Mouse (Mus musculus) layer of hippocampus, postnatal 25 days (tissue): ENCODE results near the gene Nkx2-2. TPM values are rescaled to one million over a fixed set of nuclear protein-coding genes. Genes with fewer than 3 reads are reported as not detected.

Source experiments
- DNase-seq, 2 experiments: peaks; one replicate each; pipeline ENCODE4 v3.0.0; 2022; ENCODE audit warnings: mixed read lengths in 2 of 2, low spot score in 1 of 2; ENCODE audit errors: extremely low spot score in 1 of 2
- total RNA-seq, 2 experiments: library from RNA; stranded (reverse); gene quantifications; 2 replicates each; pipeline ENCODE4 v1.2.3; 2021

Gene Nkx2-2
- total RNA-seq = 1 to 10 TPM; 8.9 to 9.5 TPM

DNA sequence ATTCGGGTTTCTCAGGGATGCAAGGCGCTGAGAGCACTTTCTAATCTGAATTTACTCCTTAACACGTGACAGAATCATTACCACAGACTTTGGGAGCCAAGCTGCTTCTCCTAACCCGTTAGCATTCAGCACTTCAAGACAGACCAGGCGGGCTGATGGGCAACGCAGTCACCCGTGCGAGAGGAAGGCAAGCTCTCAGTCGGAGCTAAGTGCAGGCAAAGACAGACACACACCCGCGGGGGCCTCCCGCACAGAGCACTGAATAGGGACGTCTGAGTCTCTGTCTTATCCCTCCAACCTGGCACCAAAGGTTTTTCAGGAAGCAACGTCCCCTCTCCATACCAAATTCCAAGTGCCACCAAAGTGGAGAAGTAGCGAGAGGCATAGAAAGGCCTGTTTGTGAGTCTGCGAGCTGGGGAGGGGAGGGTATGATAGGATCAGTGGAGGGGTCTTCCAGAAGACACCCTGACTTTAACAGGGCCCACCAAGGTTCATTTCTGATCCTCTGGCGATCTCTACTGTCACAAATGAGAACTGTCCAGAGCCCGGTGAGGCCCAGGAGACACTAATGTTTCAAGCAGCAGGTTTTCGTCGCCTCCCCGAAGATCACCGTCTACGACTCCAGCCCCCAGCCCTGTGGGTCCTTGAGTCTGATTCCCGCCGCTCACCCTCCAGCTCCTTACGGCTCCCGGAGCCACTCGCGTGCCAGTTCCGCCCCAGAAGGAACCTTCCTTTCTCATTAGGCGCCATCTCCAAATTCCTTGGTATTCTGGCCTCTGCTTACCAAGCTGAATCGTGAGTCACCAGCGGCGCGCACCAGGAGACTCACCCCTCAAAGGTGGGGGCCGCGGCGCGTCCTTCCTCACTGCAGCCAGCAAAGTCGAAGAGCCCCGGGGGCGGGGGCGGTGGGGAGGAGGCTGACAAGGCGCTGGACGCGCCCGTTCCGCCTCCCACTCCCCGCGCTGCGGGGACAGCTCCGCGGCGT is at the start of gene Nkx2-2:
Gene Nkx2-2, minus strand, starts transcription at position 973 of the 985 bp plus-strand sequence.
- no peak for DNase-seq

DNA sequence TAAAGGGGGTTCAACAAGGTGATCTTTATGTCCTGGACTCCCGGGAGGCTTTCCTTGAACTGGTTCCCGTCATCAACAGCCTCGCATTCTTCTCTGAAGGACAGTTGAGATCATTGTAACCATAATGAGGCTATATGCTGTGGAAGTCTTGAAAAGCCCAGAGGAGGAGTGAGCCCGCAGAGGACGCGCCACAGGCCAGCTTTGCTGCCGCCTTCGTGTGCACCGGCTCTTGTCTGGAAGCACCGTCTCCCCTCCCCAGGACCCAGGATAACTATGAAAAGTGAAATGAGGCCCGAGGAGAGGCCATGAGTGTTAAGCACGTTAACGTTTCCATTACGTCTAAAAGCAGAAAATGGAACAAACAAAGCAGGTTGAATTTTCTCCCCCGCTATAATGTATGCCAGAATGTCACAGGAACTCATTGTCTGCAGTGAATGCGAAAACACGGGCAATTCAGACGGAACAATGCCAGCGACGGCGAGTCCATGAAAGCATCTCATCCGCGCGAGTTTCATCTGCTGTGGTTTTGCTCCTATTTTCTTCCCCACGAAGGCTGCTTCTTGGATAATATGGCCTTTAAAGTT is 41.8 kb upstream of the Nkx2-2 start:
- DNase-seq = no peak

DNA sequence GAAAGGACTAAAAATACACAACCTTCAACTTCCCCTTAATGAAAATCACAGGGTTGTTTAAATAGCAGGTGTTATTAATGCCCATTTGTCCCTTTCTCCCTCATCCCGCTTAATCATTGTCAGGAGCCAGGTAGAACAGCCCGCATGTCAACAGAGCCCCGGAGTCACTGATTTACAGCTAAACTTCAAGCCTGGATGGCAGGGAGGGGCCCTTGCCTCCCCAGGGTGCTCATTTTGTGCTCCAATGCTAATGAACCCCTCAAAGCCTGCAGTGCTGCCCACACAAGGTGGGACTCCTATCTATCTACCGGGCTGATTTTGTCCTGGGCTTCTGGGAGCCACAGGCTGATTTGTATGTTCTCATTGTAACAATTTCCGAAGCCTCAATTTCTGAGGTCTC is 37.1 kb upstream of the Nkx2-2 start:
- no peak for DNase-seq

DNA sequence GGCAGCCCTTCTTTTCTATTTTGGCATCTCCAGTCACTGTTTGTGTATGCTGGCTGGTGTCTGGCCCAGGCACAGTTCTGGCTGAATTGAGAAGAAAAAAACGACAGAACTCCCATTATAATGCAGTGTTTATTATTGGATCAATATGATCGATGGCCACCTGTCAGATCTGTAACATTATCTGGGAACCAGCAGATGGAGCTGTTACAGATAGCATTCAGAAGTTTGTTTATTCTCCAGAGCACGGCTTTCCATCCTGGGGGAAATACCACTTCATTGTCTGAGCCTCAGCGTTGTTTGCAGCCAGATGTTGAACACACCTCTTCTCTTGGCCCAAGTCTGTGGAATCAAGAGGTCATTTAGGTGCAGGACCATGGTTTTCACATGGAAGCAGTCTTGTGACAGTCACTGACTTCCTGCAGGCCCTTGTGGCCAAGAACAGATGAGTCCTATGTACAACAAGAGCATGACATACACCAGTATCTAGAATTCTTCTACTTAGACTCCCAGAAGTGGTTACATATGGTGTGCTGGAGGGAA is 11.1 kb upstream of the Nkx2-2 start:
- DNase-seq = no peak

DNA sequence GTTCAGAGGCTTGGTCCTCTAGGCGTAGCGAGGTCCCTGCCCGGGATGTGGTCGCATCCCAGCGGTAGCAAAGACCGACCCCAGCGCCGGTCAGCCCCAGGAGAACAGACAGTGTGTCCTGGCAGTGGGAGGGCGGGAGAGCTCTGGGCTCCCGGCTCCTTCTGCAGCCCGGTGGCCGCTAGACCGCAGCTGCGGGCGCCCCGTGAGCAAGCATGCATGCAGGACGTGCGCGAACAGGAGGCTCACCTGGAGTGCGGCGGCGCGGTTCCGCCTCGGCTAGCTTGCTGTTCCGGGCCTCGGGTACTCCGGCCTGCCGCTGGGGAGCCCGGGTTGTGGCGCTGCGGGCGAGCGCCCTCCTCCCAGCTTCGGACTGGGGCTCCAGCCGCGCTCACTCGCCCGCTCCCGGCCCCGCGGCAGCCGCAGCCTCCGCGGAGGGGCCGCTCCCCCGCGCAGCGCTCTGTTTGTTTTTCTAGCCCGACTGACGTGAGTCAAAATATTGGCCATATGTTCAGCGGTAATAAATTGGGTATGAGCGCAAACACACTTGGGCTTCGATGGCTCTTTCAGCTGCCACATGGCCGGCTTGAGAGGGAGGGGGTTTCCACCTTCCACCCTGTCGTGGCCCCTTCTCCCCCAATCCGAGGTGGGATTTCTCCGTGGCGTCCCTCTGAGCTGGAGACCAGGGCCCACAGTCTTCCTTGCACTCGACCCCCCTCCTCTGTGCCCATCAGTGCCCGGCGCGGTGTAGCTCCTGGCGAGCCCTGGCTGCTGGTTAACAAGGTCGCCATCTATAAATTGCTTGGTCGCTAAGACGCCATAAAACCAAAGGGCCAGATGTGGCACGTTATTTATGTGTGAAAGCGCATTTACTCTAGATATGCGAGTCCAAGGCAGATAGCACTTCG is 920 bp upstream of the Nkx2-2 start:
- DNase-seq = no peak

DNA sequence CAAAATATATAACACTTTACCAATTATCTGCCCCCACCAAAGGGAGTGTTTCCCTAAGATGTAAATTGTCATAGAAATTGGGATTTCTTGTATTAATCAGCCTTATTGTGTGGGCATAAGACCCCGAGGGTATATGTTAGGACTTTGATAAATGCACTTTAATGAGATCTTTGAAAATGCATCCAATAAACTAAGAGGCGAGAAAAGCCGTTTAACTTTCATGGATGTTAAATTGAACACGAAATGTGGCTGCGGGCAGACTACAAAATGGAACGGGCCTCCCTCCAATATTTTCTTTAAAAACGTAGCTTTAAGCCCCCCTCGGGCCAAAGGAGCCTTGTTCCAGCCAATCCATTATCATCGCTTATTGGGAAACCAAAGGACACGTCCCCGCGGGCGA is 1.3 kb downstream of the Nkx2-2 start:
- no peak for DNase-seq

DNA sequence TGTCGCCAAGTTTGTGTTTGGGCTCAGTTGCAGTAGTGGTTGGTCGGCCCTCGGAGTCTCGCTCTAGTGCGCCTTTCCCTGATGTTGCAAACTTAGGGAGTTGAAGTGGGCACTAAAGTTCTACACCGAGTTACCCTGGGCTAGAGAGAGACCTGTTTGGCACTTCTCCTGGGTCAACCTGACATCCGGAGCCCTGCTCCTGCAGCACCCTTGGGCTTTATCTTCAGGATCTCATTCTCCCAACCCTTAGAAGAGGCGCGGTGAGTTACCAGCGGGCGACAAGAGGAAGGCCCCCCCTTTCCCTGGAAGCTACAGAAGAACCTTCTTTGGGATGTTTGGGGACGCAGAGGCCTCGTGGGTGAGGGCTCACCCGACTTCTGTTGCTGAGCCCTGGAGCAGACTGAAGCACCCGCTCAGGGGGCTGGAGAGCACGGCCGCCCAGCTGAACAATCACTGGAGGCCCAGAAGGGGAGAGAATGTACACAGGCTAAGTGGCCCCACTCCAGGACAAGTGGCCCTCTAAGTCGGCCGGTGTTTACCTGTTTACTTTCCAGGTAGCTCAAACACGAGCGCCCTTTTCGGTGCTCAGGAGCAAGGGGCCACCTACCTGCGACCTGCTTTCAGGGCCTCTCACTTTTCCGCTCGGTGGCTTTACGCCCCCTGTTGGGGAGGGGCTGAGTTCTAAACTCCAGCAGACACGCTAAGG is 3.6 kb downstream of the Nkx2-2 start:
- no peak for DNase-seq

DNA sequence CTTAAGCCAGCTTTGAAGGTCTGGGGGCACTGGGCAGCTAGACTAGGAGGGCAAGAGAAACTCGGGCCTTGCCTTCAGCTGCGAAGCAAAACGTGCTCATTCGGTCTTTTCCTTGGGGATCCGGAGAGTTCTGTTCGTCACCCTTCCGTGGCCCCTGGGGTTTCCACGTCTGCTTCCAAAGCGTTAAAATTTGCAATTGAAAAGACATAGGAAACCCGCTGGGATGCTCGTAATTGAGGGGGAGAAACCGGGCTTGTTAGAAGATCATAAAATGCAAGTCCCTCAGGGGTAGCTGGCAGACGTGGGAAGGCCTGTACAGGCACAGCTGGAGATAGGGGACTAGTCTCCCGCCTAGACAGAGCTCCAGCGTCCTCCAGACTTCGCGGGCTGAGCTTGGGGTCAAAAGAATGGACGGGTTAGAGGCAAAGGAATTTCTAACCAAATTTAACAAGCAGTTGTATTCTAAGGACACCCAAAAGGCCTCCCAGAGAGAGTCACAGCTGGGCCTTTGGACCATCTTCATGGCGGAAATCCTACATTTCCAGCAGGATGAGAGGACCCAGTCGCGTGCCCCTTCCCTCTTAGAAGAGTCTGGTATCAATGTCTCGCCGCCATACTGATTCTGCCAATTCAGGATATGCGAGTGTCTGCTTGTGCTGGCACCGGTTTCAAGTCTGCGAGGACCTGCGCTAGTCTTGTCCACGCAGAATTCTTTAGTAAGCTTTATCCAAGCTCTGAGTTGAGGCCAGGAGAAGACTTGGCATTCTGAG is 4.3 kb downstream of the Nkx2-2 start:
- no peak for DNase-seq

DNA sequence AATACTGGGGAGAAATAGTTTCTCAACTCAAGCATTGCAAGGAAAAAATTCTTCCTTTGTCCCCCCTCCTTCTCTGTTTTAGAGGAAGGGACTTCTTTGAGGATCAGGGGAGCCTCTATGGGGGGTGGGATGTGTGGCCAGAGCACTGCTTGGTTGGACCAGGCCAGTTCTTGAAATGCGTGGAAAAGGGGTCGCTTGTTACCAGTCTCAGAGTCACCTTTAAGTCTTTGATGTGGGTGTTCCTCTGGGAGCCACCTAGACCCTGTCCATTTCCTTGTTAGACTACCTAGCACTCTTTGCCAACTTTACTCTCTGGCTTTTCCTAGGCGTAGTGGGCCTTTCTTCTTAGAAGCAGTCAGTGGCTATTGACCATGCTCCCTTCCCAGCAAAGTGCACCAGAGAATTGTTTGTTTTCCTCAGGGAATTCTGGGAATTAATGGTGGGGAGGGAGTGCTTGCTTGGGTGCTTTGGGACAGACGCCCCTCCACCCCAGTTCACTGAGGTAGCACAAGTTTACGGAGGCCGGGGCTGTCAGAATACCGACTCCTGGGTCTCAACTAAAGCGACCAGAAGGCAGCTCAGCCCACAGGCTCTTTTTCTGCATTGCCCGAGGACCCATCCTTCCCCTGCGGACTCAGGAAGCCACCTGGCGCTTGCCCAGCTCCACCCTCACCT is 5.0 kb downstream of the Nkx2-2 start:
- DNase-seq = no peak

DNA sequence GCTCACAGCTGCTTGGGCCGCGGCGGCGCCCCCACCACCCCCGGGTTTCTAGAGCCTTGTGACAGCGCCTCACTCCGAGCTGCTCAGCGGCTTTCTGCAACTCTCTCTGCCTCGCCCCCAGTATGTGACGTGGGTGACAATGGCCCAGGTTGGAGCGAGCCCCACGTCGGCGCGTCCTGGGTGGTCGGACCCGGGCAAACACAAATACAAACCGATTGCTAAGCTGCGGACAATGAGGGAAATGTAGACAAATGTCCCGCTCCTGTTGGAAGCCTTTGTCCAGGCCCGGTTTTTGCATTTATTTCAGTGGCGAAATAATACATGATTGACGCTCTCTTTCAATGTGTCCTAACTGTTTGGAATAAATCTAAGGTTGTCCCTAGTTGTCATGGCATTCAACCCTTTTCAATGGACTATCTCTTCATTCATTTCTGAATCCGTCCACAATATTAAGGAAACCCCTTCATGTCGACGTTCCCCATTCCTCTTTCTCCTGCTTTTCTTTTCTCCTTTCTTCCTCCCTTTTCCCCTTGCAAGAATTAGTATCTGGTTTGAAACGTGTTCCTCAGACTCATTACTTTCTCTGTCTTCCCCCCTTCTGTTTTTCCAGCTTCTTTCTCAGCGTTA is 5.9 kb downstream of the Nkx2-2 start:
- DNase-seq = no peak

DNA sequence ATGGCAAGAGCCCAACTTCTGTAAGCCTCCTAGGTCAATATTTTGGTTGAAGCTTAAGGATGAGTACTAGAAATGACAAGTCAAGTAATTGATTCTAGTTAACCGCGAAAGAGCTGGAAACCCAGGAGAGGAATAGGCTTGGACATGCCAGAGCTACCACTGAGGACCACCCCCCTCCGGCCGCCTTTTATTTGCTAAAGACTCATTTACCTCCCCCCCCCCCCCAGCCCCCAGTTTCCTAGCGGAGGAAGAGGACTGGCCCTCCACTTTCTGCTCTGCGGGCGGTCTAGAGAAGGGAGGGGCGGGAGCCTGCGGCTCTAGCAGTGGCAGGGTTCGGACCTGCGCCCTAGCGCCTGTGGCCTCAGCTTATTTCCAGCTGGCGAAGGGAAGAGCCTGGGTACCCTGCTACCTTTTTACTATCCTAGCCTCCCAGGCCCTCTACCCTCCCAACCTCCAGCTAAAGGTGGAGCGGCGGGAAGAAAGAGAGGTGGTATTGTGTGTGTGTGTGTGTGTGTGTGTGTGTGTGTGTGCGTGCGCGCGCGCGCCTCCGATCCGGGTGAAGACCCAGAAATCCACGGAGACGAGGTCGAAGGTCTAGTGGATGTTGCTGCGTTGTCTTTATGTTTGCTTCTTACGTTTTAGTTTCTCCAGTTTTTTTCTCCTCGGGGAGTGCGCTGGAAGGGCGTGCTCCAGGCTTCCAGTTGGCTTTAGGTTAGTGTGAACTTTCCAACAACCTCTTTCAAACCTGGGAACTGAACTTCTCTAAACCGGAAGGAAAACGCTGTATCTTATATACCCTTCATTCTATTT is 6.8 kb downstream of the Nkx2-2 start:
- no peak for DNase-seq

DNA sequence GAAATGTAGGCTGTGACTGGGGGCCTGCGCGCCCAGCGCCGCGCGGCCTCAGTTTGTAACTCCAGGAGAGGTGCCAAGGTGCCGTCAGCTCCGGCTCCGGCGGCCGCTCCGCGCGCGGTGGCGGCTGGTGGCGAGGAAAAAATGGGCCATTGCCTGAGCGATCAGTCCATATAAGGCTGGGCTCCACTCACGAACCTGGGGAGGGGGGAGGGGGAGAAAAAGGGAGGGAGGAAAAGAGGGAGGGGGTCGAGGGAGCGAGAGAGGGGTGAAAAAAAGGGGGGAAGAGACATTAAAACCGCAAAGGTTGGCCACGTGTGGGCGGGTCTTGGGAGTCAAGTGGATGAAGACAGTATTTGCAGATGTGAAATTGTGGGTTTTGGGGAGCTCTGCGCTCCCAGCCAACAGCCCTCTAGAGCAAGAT is 7.8 kb downstream of the Nkx2-2 start:
- no peak for DNase-seq

DNA sequence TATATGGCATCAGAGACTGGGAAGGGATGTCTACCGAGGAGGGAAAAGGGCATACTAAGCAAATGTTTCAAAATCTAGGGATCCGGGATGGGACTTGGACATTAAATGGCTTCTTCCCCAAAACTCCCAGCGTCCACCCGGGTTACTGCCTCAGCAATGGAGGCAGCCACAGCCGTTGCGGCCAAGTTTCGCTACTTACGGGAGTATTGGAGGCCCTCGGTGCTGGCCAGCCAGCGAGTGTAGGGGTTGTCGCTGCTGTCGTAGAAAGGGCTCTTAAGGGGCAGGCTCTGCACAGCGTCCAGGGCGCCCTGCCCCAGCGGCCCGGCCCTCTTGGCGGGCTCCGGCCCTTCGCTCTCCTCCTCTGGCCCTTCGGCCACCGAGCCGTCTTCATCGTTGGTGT is 8.5 kb downstream of the Nkx2-2 start:
- no peak for DNase-seq

DNA sequence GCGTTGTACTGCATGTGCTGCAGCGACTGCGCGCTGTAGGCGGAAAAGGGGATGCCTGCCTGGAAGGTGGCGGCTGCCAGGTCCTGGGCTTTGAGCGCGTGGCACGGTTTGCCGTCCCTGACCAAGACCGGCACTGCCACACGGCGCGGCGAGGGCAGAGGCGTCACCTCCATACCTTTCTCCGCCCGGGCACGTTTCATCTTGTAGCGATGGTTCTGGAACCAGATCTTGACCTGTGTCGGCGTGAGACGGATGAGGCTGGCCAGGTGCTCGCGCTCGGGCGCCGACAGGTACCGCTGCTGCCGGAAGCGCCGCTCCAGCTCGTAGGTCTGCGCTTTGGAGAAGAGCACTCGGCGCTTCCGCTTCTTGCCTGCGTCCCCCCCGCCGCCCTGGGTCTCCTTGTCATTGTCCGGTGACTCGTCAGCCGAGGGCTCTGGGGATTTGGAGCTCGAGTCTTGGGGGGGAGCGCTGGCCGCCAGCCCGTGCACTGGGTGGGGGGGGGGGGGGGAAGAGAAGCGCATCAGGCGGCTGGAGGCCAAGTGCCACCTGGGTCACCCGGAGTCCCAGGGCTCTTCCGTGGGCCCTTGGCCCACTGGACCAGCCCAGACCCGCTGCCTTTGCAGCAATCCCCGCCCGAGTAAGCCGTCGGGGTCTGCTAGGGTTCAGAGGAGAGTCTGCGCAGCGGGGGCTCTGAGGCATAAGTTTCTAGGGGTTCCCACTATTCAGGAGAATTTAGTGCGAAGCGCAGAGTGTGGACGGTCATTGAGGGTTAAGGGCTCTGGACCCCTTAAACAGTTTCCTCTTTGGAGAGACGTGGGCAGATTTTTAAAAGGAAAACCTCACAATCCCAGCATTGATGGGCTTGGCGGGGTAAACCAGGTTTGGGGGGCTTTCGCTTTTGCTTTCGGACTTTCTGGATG is 9.7 kb downstream of the Nkx2-2 start:
- no peak for DNase-seq

DNA sequence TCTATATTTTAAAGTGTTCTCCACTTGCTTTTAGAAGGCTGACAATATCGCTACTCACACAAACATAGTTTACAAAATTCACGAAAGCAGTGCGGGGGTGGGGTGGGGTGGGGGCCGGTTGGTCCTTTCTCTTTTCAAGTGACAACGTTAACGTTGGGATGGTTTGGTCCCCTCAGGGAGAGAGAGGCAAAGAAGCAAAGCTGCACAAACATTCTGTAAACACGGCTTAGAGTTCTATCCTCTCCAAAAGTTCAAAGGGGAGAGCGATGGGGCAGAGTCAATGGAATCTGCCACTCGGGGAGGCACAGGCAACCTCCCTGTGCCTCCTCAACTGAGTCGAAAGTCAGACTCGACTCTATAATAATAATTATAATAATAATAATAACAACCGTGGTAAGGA is 10.5 kb downstream of the Nkx2-2 start:
- no peak for DNase-seq

DNA sequence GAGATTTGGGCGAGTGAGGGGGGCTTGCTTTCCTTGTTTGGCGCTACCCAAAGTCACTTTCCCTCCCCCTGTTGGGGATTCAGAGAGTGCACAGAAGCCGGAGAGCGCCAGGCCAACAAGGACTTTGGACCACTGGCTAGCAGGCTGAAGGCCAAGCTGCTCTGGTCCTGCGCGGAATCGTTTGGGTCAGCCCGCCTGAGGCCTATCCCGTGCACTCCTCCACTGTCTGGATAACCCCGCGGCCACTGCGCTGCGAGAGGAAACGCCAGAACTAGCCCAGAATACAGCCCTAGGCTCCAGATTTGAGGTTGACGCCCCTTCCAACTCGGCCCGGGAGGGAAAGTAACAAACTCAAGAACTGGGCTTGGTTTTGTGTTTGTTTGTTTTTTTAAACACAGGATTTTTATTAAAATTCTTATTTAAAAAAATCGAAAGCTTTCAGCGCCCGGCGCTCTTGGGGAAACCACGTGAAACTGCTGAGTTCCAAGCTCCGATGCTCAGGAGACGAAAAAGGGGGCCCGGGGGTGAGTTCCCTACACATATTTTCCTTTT is 11.3 kb downstream of the Nkx2-2 start:
- no peak for DNase-seq
